Mouse (Mus musculus): Measurements from ENCODE around the gene Adamts17. TPM values are rescaled to one million over a fixed set of nuclear protein-coding genes. Genes with fewer than 3 reads are reported as not detected.

Adamts17 gene
- polyA plus RNA-seq, 1 experiment from 2014 or later: 1.3 TPM

Other genes with a start within 250 kb of the Adamts17 start
- 17.1 and 18.9 TPM in 2 replicates for gene Asb7, start 150.1 kb upstream of the Adamts17 start, polyA plus RNA-seq (2015; fragmentation: Nextera tagmentation; extraction: Ambion mirVana)
- gene Lins1, start 149.8 kb upstream of the Adamts17 start, polyA plus RNA-seq (2015; fragmentation: Nextera tagmentation; extraction: Ambion mirVana): 20.2 and 20.4 TPM in 2 replicates
- gene Cers3, start 96.2 kb upstream of the Adamts17 start, polyA plus RNA-seq (2015; fragmentation: Nextera tagmentation; extraction: Ambion mirVana): 0.48 and 0.54 TPM in 2 replicates

Measured in midbrain, embryonic 13.5 days (tissue).